Mouse (Mus musculus) brain, embryonic 14.5 days (tissue): ENCODE data around the gene Polr3g.

Experiments used
- CTCF ChIP-seq: fragments of 200-500 bp; IDR thresholded peaks from 2 replicates; pipeline ENCODE4 v1.5.1; 2012; ENCODE audit warnings: inconsistent platforms, mild to moderate bottlenecking, moderate library complexity, borderline replicate concordance; ENCODE audit not compliant: insufficient read depth, insufficient read length; ENCODE audit errors: extremely low read depth
- POLR2A ChIP-seq: fragments of 200-500 bp; IDR thresholded peaks from 2 replicates; pipeline ENCODE4 v1.6.1; 2012; ENCODE audit warnings: mild to moderate bottlenecking, inconsistent platforms, borderline replicate concordance; ENCODE audit not compliant: poor library complexity, insufficient read depth, insufficient read length, severe bottlenecking; ENCODE audit errors: extremely low read depth

GRCm38 (mm10) chr13:81710266-81710665 lies 547 bp downstream of the Polr3g start:
- TF ChIP-seq POLR2A, result no peak
- no peak for TF ChIP-seq CTCF
